Mouse (Mus musculus) thymus, adult 2 months (tissue): ENCODE measurements around the gene Mblac1.

ENCODE experiments used
- CTCF ChIP-seq: fragments of 200-500 bp; IDR thresholded peaks from 2 replicates; pipeline ENCODE4 v1.5.1; 2012; ENCODE audit warnings: mild to moderate bottlenecking, control low read depth, low read length, moderate library complexity, borderline replicate concordance; ENCODE audit not compliant: control insufficient read depth, poor library complexity, insufficient read depth; ENCODE audit errors: extremely low read depth
- POLR2A ChIP-seq: fragments of 200-500 bp; IDR thresholded peaks from 2 replicates; pipeline ENCODE4 v1.6.1; 2012; ENCODE audit warnings: mild to moderate bottlenecking, low read length, control low read depth, moderate library complexity; ENCODE audit not compliant: control insufficient read depth, poor library complexity, insufficient read depth; ENCODE audit errors: extremely low read depth

GRCm38 (mm10) chr5:138228026-138228425, 33.9 kb downstream of the Mblac1 start:
- TF ChIP-seq POLR2A: no peak
- no peak for TF ChIP-seq CTCF
